Mouse (Mus musculus): ENCODE measurements around the gene Uqcc3. TPM values are rescaled to one million over a fixed set of nuclear protein-coding genes. Genes with fewer than 3 reads are reported as not detected.
"Not testable (repeated sequence)": the region's sequence is repeated elsewhere in the genome, so short reads cannot be mapped to it uniquely, and the experiment has no call there.

Uqcc3 gene
- total RNA-seq, 1 experiment from 2014 or later: 117 TPM

GRCm38 (mm10) chr19:8870381-8870780 is 10.3 kb downstream of the Uqcc3 start:
- not testable (repeated sequence) for ATAC-seq (replicated peaks in 1 of 2; ENCODE audit: insufficient read depth in 1 of 2, low FRiP score in 2 of 2, low TSS enrichment in 1 of 2, low read depth in 1 of 2, poor library complexity in 2 of 2, severe bottlenecking in 2 of 2)

GRCm38 (mm10) chr19:8864265-8864664 is 16.5 kb downstream of the Uqcc3 start:
- no peak for ATAC-seq (replicated peaks in 1 of 2; ENCODE audit: insufficient read depth in 1 of 2, low FRiP score in 2 of 2, low TSS enrichment in 1 of 2, low read depth in 1 of 2, poor library complexity in 2 of 2, severe bottlenecking in 2 of 2)

GRCm38 (mm10) chr19:8859018-8859417 is 21.7 kb downstream of the Uqcc3 start:
- no peak for ATAC-seq (replicated peaks in 1 of 2; ENCODE audit: insufficient read depth in 1 of 2, low FRiP score in 2 of 2, low TSS enrichment in 1 of 2, low read depth in 1 of 2, poor library complexity in 2 of 2, severe bottlenecking in 2 of 2)

DNA sequence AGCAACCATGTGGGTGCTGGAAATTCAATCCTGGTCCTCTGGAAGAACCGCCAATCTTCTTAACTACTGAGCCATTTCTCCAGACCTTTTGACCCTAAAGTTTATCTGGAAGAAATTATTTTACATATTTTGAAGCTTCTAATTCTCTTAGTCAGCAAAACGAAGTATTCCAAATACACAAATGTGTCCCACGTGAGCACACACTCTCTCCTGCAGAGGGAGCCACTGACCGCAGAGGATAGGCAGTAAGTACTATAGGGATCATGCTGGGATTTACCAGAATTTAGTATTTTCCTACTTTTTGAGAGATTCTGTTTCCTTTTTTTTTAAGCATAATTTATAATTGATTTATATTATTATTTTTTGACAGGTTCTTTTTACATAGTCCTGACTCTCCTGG is 23.0 kb downstream of the Uqcc3 start:
- ATAC-seq (replicated peaks in 1 of 2; ENCODE audit: insufficient read depth in 1 of 2, low FRiP score in 2 of 2, low TSS enrichment in 1 of 2, low read depth in 1 of 2, poor library complexity in 2 of 2, severe bottlenecking in 2 of 2): peak; percentile 53 to 56; a peak in 2 of 4 replicates

DNA sequence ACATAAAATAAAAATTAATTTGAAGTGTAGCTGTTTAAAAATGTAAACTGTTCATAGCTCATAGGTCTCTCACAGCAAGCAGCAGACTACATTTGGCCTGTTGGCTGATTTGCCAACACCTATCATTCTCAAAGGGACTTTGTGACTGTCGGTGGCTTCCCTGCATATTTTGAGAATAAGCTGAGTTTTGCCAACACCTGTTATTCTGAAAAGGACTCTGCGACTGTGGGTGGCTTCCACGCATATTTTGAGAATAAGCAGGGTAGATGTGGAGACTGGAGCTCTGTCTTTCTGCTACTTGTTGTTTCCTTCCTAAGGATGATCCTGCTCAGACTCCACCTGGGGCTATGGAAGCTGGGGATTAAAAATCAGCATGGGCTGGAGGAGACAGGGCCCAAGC is 27.6 kb downstream of the Uqcc3 start:
- no peak for ATAC-seq (replicated peaks in 1 of 2; ENCODE audit: insufficient read depth in 1 of 2, low FRiP score in 2 of 2, low TSS enrichment in 1 of 2, low read depth in 1 of 2, poor library complexity in 2 of 2, severe bottlenecking in 2 of 2)

DNA sequence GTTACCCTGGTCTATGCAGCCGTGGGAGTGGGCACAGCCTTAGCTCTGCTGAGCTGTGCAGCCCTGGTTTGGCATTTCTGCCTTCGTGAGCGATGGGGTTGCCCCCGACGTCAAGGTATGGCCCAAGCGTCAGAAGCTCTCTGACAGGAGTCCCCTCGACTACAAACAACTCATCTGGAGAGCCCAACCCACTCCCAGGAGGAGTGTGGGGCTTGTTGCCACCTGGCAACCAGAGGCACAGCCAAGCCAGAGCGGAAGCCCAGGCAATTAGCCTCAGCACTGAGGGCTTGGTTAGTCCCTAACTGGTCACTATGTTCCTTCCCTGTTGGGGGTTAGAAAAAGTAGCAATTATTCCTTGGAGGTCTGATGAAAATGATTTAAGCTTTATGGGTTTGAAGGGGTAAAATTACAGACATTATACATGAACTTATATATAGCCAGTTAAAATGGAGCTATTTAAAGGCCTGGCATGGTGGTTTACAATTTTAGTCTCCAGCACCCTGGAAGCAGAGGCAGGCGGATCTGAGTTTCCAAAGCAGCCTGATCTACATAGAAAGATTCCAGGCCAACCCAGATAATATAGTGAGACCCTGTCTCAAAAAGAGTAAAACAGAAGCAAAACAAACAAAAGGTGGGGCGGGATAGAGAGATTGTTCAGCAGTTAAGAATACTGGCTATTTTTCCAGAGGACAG is 28.3 kb downstream of the Uqcc3 start:
- no peak for ATAC-seq (replicated peaks in 1 of 2; ENCODE audit: insufficient read depth in 1 of 2, low FRiP score in 2 of 2, low TSS enrichment in 1 of 2, low read depth in 1 of 2, poor library complexity in 2 of 2, severe bottlenecking in 2 of 2)

GRCm38 (mm10) chr19:8851639-8852038 is 29.1 kb downstream of the Uqcc3 start:
- ATAC-seq (replicated peaks in 1 of 2; ENCODE audit: insufficient read depth in 1 of 2, low FRiP score in 2 of 2, low TSS enrichment in 1 of 2, low read depth in 1 of 2, poor library complexity in 2 of 2, severe bottlenecking in 2 of 2): no peak

DNA sequence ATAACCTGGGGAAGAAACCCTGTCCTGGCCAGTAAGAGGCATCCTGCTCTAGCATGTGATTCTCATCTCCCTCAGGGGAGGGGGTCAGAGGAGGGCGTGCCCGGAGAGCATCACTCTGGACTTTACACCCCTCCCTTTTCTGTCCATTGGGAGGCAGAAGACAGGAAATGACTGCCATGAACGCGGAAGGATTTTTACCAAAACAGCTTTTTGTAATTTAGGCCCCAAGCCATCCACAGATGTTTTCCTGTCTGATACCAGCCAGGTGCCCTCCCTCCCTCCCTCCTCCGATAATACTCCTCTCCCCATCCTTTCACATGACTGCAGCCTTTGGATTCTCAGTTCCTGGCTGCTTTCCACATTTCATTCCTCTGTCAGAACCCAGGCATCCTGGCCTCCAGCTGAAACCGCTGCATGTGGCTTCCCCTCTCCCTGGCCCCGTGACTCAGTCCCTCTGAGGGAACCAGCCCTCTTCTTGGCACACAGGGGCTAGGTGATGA is 30.3 kb downstream of the Uqcc3 start, which contains the start of gene Lrrn4cl:
Gene Lrrn4cl (plus strand): TSS at position 367 of the 500 bp plus-strand sequence.
- ATAC-seq (replicated peaks in 1 of 2; ENCODE audit: insufficient read depth in 1 of 2, low FRiP score in 2 of 2, low TSS enrichment in 1 of 2, low read depth in 1 of 2, poor library complexity in 2 of 2, severe bottlenecking in 2 of 2): no peak

GRCm38 (mm10) chr19:8848356-8848755 is 32.4 kb downstream of the Uqcc3 start:
- no peak for ATAC-seq (replicated peaks in 1 of 2; ENCODE audit: insufficient read depth in 1 of 2, low FRiP score in 2 of 2, low TSS enrichment in 1 of 2, low read depth in 1 of 2, poor library complexity in 2 of 2, severe bottlenecking in 2 of 2)

- ATAC-seq (replicated peaks in 1 of 2; ENCODE audit: insufficient read depth in 1 of 2, low FRiP score in 2 of 2, low TSS enrichment in 1 of 2, low read depth in 1 of 2, poor library complexity in 2 of 2, severe bottlenecking in 2 of 2): peak; percentile 20 to 55; a peak in 2 of 4 replicates
These were observed 36.2 kb downstream of the Uqcc3 start for GRCm38 (mm10) chr19:8844371-8845129.

DNA sequence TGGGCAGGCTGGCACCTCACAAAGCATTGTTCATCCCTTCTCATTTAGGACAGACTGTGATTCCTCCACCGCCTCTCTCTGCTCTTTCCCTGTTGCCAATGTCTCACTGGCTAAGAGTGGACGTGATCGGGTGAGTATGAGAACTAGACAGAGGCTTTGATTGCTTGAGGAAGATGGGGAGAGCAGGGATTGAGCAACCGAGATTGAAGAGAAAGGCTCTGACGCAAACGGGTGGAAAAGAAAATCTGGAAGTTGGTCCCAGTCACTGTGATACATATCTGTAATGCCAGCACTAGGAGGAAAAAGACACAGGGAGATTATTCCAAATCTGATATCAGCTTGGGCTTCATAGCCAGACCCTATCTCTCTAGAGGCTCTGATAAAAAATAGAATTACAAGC is 37.8 kb downstream of the Uqcc3 start:
- ATAC-seq (replicated peaks in 1 of 2; ENCODE audit: insufficient read depth in 1 of 2, low FRiP score in 2 of 2, low TSS enrichment in 1 of 2, low read depth in 1 of 2, poor library complexity in 2 of 2, severe bottlenecking in 2 of 2): no peak

DNA sequence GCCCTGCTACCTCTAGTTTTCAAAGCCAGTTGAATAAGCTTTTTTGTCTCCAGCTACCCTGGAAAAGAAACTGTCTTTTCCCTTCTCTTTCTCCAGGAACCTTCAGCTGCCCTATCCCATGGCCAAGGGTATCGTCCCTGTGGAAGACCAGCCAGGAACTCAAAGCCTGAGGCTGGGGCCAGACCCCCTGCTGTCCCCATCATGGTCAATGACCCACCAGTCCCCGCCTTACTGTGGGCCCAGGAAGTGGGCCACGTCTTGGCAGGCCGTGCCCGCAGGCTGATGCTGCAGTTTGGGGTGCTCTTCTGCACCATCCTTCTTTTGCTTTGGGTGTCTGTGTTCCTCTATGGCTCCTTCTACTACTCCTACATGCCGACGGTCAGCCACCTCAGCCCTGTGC is 39.7 kb downstream of the Uqcc3 start:
- no peak for ATAC-seq (replicated peaks in 1 of 2; ENCODE audit: insufficient read depth in 1 of 2, low FRiP score in 2 of 2, low TSS enrichment in 1 of 2, low read depth in 1 of 2, poor library complexity in 2 of 2, severe bottlenecking in 2 of 2)

DNA sequence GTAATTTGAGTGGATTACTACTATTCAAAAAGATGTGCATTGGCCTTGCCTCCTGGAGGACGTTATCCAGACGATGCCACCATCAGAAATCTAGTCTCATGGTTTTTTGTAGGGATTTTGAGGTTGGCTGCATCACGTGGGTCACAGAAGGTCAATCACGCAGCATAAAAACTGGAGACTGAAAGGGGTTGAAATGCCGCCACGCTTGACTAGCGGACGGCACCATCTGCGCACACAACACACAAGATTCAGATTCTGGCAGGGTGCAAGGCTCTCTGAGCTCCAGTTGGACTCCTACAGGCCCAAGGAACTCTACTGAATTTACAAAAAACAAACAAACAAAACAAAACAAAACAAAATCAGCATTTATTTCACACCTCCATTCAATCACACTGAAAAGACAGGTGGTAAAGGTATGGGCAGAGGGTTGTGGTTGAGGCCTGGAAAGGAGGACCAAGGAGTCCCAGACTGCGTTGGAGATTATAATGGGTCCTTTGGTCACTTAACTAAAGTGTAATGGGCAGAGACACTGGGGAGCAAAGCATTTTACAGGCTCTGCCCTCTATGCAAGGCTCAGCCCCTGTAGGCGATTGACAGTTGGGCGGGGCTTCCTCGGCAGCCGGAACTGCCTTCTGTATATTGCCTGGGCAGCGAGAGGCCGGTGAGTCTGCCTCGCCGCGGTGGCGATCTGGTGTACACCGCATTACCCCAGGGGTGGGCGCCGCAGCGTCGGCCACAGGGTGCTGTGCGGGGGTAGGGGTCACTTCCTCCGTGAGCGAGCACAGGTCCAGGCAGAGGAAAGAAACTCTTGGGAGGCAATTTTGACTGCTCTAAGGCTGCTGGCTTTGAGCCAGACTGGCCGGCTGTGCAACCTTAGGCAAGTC is 40.6 kb downstream of the Uqcc3 start:
- peak; percentile 58 to 59 for ATAC-seq (replicated peaks in 1 of 2; ENCODE audit: insufficient read depth in 1 of 2, low FRiP score in 2 of 2, low TSS enrichment in 1 of 2, low read depth in 1 of 2, poor library complexity in 2 of 2, severe bottlenecking in 2 of 2)

DNA sequence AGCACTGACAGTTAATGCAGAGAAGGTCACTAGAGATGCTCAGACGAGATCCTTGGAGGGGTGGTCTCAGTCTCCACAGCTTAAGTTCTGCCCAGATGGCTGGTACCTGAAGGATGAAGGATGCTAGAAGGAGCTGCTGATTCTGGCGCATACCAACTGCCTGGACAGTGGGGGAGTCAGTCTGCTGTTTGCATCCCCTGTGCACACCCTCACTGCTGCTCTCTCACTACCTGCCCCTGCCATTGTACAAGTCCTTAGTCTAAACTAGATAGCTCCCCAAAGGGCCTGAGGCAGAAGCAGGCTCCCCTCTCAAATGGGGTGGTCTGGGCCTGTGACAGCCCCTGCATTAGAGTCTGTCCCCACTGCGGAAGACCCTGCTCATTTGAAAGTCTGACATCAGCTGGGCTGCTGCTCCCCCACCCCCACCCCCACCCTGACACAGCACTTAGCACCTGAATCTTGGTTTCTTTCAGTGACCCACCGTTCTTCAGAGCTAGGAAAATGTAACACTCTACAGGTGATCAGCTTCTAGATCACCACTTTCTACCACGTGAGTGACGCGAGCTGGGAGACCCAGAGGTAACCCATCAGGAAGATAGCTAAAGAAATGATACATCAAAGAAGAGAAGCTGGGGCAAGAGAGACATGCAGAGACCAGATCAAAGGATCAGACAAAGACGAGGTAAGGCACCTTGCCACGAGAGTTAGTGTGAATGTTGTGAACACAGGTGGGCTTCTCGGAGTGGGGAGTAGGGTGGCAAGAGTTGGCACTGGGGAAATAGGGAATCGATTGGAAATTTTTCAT is 41.4 kb downstream of the Uqcc3 start, which contains the start of gene Gng3:
Gene Gng3 (minus strand): TSS at position 92 of the 805 bp plus-strand sequence.
- ATAC-seq (replicated peaks in 1 of 2; ENCODE audit: insufficient read depth in 1 of 2, low FRiP score in 2 of 2, low TSS enrichment in 1 of 2, low read depth in 1 of 2, poor library complexity in 2 of 2, severe bottlenecking in 2 of 2): no peak

DNA sequence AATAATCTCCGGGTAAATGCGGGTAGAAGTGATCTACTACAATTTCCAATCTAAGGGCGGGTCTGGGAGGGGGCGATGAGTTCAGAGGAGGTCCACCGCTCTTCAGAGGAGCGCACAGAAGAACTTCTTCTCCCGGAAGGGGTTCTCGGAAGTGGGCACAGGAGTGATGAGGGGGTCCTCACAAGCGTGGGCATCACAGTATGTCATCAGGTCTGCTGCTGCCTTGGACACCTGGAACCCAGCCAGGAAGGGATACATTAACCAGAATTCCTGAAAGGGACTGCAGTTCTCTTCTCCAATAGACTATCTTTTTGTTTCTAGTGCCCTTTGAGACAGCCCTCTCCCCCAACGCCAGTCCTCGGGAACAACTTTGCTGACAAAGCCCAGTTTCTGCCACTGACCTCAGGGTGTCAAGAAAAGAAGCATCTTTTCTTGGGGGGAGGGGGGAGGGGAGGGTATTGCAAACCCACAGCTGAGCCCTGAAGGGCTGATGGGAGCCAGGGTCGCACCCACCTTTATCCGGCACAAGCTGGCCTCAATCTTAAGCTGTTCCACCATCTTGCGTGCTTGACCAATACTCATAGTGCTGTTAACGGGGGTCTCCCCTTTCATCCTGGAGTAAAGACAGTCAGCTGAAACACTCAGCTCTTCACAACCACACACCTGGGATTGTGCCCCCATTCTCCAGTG is 42.5 kb downstream of the Uqcc3 start:
- ATAC-seq (replicated peaks in 1 of 2; ENCODE audit: insufficient read depth in 1 of 2, low FRiP score in 2 of 2, low TSS enrichment in 1 of 2, low read depth in 1 of 2, poor library complexity in 2 of 2, severe bottlenecking in 2 of 2): no peak

- ATAC-seq (replicated peaks in 1 of 2; ENCODE audit: insufficient read depth in 1 of 2, low FRiP score in 2 of 2, low TSS enrichment in 1 of 2, low read depth in 1 of 2, poor library complexity in 2 of 2, severe bottlenecking in 2 of 2): peak; percentile 72 to 77
These were observed 43.4 kb downstream of the Uqcc3 start, which contains the start of gene Bscl2 for GRCm38 (mm10) chr19:8837251-8837791. Gene Bscl2, plus strand, starts transcription at chr19:8837467.

Measured in hematopoietic stem cell, adult 5-6 weeks (primary cell).